Mouse (Mus musculus) lung, adult 10 weeks (tissue): Measurements from ENCODE around the gene Tspan32. TPM values are rescaled to one million over a fixed set of nuclear protein-coding genes. Genes with fewer than 3 reads are reported as not detected.

Experiments
- polyA plus RNA-seq: library from polyadenylated mRNA; stranded (reverse); fragments of 350-450 nt; fragmentation: Illumina TruSeq; extraction: RNeasy Lipid Tissue Mini Kit (QIAGEN cat#74804); gene quantifications from one replicate; pipeline ENCODE4 v1.2.3, GENCODE M21; 2014; ENCODE audit warnings: low read depth, low replicate concordance; ENCODE audit not compliant: insufficient read depth

The Tspan32 gene
- polyA plus RNA-seq = 12.8 TPM

DNA sequence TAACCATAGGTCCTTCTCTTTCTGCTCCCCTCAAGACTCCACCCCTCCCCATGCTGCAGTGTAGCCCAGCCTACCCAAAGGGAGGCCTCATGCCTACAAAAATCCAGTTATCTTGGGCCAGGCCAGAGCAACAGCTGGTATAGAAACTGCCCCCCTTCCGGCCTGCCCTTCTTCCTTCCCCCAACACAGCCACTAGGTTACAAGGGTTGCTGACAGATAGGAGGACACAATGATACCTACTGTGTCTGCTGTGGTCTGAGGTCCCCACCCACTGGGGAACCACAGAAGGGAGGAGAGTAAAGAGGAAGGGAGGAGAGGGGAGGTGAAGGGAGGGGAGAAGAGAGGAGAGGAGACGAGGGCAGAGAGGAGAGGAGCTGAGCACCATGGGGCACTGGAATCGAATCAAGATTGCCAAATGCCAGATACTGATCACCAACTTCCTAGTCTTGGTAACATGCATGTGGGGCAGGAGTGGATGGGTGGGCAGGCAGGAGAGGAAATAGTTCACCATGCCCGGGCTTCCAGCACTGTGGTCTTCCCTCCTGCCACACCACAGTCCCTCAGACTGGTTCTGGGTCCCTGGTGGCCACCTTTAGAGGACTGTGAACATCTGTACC, at the start of gene Tspan32:
Tspan32 (plus strand) TSS at position 320 of the 617 bp plus-strand sequence.

GRCm38 (mm10) chr7:142968809-142969511, 35.9 kb upstream of the Tspan32 start, which contains the start of gene Ascl2:
TSS of gene Ascl2 (minus strand) at chr7:142969264.

DNA sequence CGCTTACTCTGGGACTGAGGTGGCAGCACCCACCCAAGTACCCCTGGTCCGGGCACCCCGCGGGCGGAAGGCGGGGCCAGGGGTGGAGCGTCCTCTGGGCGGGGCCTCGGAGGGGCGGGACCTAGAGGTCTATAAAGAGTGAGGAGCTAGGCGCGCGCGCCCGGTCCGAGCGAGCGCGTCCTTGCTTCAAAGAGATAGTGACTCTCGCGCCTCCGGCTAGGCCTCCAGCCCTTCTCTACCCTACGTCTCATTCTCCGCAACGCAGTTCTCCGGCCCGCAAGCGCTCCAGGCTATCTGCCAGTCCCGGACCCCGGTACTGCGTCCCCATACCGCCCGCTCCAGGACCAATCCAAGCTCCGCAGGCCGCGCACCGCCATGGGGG, 47.8 kb downstream of the Tspan32 start, which contains the start of gene Cd81:
Cd81 (plus strand) TSS at position 114 of the 382 bp plus-strand sequence.

DNA sequence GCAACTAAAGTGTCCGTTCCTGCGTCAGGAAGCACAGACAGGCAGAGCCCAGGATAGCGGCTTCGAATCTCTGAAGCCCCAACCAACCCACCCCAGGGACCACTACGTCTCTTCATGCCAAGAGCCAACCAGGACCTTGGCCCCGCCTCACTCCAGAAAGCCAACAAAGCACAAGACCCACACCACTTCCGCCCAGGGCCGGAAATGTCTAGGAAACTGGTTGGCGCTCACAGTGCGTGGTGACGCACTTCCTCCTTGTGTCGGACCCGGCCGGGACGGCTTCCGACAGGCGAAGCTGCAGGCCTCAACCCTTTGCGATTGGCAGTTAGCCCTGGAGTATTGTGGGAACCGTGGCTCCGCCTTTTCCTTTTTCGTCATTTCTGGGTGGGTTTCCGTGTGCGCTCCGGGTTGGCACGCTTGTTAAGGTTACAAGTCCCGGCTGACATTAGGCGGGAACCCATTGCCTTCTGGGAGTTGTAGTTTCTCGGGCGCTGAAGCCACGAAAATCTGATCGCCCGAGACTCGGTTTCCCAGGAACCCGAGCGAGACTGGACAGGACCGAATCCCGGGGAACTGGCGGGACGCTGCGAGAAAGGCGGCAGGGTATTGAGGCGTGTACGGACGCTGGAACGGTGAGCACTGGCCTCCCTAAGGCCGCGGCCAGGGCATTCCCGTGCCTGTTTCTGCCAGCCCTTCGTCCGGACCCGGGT, 64.2 kb downstream of the Tspan32 start, which contains the start of gene Tssc4:
Tssc4 (plus strand) TSS at position 368 of the 710 bp plus-strand sequence.

Other genes with a start within 250 kb of the Tspan32 start
- gene Th, start 73.9 kb upstream of the Tspan32 start, polyA plus RNA-seq = not detected
- 0.19 TPM for gene Ascl2, start 35.8 kb upstream of the Tspan32 start, polyA plus RNA-seq
- 294 TPM for gene Cd81, start 47.7 kb downstream of the Tspan32 start, polyA plus RNA-seq
- 36.2 TPM for gene Tssc4, start 64.2 kb downstream of the Tspan32 start, polyA plus RNA-seq
- gene Trpm5, start 89.6 kb downstream of the Tspan32 start, polyA plus RNA-seq = 0.24 TPM
- gene Kcnq1, start 101.3 kb downstream of the Tspan32 start, polyA plus RNA-seq = 15.0 TPM